Mouse (Mus musculus): ENCODE measurements around the gene Nat8l.
"Not testable (repeated sequence)": the region's sequence is repeated elsewhere in the genome, so short reads cannot be mapped to it uniquely, and the experiment has no call there.

The Nat8l gene

DNA sequence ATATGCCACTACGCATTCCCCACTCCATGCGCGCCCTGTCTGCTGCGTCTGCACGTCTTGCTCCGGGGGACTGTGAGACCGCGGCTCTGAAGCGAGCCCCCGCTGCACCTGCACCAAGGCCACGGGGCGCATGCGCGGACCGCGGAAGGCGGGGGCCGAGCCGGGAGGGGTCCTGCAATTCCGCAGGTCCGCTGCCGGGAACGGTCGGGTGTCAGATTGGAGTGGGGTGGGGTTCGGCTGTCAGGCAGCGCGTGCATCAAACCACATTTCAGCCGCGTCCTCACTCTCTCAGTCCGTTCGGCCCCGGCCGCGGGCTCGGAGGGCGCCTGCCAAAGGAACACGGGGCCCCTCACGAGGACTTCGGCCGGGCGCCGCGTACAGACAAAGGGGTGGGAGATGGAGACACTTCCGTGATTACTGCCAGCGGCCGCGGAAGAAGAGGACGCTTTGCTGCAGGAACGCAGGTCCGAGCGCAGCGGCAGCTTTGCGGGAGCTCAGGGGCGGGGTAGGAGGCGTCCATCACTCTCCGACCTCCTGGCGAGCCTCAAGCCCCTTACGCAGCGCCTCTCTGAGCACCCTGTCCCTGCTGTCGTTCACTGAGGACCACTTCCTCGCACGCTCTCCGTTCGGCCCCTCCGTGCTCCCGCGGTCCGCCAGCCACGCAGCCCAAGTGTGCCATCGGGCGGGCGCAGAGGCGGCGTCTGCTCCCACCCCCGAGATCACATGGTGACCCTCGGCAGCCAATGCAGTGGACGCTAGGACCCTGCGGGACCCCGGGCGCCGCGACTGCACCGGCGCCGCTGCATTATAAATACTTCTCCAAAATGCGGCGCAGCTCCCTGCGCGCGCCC, at the start of gene Nat8l:
TSS of gene Nat8l (plus strand) at position 142 of the 851 bp plus-strand sequence.
- no peak for DNase-seq (ENCODE audit: low read depth, low spot score)

DNA sequence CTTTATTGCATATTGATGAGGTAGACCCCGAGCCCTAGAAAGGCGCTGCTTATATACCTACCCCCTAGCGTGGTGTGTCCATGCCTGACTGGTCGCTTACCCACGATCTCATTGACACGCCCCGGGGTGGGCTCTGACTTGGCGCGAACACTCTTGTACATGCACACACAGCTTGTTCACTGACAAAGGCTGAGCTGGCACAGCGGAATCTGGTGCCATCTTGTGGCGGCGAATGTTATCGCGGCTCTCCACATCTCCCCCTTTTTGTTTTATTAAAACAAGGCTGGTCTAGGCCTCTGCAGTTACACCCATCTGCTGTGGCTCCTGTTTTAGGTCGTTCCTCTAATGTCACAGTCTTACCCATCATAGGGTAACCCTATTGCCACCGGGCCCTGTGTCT, 48.7 kb upstream of the Nat8l start:
- DNase-seq (ENCODE audit: low read depth, low spot score), result not testable (repeated sequence)

DNA sequence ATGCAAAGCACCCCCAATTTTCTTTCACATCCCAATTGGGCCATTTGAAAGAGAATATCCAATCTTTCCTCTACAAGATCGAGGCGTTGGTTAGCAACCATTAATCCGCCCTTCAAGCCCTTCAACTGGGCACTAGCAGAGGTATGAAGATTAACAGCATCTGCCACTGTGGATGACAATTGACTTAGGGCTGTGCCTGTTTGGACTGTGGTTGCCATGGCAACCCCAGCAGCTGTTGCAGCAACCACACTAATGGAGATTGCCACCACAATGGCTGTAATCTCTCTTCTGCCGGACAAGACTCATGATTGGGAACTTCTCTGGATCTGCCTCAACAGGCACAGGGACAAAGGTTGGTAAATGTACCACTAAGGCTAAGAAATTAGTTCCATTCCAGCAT, 47.5 kb upstream of the Nat8l start:
- DNase-seq (ENCODE audit: low read depth, low spot score), result no peak

DNA sequence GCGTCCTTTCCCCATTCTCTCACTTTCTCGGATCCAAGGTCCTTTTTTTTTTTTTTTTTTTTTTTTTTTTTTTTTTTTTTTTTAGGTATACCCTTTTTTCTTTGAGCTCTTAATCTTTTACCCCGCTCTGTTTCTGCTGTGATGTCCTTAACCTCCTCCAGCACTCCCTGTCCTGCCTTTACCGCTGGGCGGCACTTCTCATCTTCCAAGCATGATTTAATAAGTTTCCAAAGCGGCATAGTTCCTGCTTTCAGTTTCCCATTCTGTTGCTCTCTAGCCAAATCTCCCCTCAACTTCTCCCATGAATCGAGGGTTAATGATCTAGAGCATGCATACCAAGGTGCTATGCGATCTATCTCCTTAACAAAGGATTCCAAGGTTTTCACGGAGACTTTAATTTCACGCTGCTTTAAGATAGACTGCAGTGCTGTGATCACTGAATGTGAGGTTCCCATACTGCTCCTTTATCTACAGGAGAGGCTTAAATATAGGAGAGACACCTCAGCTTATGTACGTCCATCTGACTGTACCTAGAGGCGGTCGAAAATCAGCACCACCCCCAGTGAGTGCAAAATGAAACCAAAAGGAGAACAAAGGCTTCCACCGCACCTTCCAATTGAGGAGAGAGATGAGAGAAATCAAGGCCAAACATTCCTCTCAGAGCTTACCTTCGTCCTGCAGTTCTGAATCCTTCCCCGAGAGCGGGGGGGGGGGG, 42.2 kb upstream of the Nat8l start:
- no peak for DNase-seq (ENCODE audit: low read depth, low spot score)

DNA sequence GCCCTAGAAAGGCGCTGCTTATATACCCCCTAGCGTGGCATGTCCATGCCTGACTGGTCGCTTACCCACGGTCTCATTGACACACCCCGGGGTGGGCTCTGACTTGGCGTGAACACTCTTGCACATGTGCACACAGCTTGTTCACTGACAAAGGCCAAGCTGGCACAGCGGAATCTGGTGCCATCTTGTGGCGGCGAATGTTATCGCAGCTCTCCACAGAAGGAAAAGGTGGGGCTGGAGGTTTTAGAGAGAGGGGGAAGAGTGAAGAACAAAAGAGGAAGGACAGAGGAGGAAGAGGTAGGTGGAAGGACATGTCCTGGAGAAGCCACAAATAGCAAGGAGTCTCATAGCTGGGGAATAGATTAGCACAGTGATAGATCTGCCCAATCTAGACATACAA, 41.4 kb upstream of the Nat8l start:
- no peak for DNase-seq (ENCODE audit: low read depth, low spot score)

DNA sequence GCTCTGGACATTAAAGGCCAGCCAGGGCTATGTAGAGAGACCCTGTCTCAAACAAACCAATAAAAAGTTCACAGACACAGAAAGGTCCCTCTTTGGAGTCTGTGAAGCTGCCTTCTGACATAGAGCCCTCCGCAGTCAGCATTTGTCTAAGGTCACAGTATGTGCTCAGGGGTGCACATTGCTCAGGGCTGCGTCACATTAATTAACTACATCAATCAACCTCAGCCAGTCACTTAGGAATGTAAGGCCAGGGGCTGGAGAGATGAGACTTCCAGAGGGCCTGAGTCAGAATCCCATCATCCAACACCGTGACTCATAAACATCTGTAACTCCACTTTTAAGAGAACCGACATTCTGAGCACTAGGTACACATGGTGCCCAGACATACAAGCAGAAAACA, 39.9 kb upstream of the Nat8l start:
- DNase-seq (ENCODE audit: low read depth, low spot score), result peak; percentile 96

DNA sequence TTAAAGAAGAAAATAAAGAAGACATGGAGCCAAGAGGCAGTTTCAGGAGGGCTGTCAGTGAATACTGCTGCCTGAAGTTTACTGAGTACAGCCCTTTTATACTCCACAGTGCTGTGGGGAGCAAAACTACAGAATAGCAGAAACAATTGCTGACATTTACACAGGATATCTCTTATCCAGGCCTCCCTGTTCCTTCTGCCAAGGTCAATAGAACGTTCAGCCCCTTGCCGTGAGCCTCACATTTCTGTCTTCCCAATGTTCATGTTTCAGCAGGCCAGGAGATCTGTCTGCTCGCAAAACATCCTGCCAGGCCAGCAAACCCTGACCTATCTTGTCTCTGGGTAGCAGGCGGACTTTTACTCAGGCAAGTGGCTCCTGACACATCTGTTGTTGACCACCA, 36.4 kb upstream of the Nat8l start:
- DNase-seq (ENCODE audit: low read depth, low spot score), result no peak

- no peak for DNase-seq (ENCODE audit: low read depth, low spot score)
Observed at GRCm38 (mm10) chr5:33974736-33975135, 21.0 kb upstream of the Nat8l start.

- DNase-seq (ENCODE audit: low read depth, low spot score), result no peak
Observed at GRCm38 (mm10) chr5:33976267-33976666, 19.5 kb upstream of the Nat8l start.

DNA sequence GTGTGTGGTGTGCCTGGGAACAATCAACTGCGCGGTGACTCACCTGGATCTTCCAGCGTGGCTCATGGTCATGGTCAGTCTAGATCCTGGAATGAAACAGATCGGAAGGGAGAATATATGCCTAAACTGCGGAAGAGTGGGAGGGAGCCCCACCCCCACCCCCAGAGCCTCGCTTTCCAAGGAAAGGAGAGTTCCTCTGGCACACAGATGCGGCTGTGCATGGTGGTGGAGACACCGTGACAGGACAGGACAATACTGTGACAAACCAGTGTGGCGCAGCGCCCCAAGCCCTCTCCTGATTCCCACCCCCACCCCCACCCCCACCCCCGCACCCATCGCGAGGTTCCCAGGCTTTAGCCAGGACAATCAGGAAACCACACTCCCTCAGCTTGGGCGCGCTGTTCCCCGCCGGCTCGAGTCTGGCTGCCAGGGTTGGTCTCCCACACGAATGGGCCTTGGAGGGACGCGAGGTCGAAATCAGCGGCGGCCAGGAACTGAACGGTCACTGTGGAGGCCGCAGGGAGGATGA, 13.0 kb upstream of the Nat8l start:
- DNase-seq (ENCODE audit: low read depth, low spot score), result peak; percentile 13

GRCm38 (mm10) chr5:33983309-33984121, 12.3 kb upstream of the Nat8l start, which contains the start of gene Gm1673:
Gene Gm1673, plus strand, starts transcription at chr5:33983433.
- peak; percentile 64 for DNase-seq (ENCODE audit: low read depth, low spot score)

DNA sequence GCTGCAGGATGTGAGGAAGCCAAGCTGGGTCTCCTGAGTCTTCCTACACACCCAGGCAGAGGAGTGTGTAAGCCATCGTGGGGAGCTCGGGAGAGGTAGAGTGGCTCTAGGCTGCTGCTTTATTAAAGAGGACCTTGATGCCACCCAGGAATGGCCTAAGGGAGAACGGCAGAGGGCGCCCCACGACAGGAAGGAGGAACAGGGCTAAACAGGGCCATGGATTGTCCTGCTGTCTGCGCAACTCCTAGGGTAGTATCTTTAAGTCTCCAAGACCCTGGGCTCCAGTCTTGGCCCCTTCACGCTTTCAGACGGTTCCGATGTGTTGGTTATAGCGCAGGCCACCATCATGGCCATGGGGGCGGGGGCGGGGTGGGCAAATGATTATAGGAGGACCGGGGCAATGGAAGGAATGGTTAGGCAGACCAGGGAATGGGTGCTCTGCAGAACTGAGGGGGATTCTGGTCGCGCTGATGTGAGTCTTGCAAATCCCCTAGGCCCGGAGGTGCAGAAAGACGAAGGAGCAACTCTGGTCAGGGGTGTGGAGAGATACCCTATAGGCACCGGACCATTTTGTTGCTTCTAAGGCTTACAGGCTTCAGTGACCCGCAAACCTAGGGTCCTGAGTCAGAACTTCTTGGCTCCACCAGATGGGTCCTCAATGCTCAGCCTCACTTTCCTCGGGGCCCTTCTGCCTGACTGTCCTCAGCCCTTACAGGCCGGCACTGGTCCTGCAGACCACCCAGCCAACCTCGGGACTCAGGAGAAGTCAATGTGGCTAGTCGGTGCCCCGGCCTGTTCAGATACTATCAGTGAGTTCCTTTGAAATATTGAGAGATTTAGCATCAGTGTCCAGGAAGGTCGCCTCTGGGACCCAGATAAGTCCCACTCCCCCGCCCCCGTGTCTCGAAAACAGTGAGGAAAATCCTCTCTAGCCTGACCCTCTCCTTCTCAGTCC, 836 bp upstream of the Nat8l start:
- no peak for DNase-seq (ENCODE audit: low read depth, low spot score)

- DNase-seq (ENCODE audit: low read depth, low spot score), result no peak
Observed at GRCm38 (mm10) chr5:33996694-33997045, 886 bp downstream of the Nat8l start.

DNA sequence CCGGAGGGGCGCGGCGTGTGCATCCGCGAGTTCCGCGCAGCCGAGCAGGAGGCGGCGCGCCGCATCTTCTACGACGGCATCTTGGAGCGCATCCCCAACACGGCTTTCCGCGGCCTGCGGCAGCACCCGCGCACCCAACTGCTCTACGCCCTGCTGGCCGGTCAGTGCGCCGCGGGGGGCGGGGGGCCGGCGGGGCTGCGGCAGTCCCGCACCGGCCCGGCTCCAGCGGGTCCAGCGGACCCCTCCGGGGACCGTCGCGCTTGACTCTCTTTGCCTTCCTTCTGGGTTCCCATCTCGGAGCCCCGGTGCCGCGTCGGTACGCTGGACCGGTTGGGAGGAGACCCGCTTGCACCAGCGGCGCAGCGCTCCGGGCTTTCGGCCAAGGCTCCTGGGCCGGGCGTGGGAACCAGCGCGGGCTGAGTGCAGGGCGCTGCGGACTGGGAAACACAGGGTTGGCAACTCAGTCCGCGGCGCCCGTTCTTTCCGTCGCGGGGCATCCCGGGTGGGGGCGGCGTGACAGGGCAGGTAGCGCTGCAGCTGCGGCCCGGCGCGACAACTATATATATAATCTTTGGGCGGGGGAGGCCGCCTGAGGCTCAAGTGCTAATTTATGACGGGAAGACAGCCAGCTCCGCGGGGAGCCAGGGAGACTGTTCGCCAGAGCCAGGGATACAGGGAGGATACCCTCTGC, 1.4 kb downstream of the Nat8l start:
- no peak for DNase-seq (ENCODE audit: low read depth, low spot score)

- DNase-seq (ENCODE audit: low read depth, low spot score), result no peak
Observed at GRCm38 (mm10) chr5:33997829-33998504, 2.2 kb downstream of the Nat8l start.

DNA sequence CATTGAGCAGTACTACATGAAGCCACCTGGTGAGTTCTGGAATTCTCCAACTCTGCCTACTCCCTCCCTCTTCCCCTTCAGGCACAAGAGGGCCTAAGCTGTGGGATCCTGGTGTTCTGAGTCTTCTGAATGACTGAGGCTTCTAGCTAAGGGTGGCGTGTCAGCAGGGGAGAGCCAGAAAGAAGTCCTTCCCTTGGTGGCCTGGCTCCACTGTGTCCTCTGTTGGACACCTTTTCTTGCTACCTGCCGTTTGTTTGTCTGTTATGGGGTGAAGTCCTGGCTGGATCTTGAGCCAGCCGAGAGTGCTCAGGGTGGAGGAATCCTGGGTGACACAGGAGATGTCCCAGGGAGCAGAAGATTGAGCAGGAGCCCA, 2.7 kb downstream of the Nat8l start:
- DNase-seq (ENCODE audit: low read depth, low spot score), result no peak

DNA sequence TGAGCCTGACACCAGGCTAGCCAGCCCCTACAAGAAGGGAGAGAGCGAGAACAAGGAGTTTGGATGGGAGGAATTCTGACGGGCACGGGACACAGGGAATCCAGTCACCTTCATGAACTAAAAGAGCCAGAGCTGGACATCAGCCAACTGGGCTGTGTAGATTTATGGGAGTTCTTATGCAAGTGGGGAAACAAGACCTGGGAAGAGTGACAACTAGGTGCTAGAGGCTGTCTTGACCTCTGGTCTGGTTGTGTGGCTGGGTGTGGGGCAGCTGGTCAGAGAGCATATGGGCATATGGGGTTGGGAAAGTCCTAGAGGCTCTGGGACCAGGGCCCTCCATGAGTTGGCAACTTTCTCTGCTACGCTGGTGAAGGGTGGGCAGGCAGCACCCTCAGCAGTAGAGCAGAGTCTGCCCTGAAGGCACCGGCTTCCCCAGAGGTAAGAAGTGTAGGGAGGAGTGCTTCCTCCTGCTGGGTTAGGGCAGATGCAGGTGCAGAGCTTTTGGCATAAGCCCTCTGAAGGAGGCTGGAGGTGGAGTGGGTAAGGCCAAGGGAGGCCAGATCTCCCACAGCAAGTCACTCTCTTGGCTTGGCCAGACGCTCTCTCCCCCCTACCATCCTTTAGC, 3.8 kb downstream of the Nat8l start:
- DNase-seq (ENCODE audit: low read depth, low spot score), result peak; percentile 16

- DNase-seq (ENCODE audit: low read depth, low spot score), result no peak
Observed at GRCm38 (mm10) chr5:34000809-34001208, 5.0 kb downstream of the Nat8l start.

GRCm38 (mm10) chr5:34001401-34001800, 5.6 kb downstream of the Nat8l start:
- DNase-seq (ENCODE audit: low read depth, low spot score), result no peak

Measured in 3T3-L1 (cell line).